Mouse (Mus musculus): ENCODE data around the gene Cebpe.

Gene Cebpe

GRCm38 (mm10) chr14:54669381-54669780 lies 42.6 kb downstream of the Cebpe start:
- no peak for DNase-seq

DNA sequence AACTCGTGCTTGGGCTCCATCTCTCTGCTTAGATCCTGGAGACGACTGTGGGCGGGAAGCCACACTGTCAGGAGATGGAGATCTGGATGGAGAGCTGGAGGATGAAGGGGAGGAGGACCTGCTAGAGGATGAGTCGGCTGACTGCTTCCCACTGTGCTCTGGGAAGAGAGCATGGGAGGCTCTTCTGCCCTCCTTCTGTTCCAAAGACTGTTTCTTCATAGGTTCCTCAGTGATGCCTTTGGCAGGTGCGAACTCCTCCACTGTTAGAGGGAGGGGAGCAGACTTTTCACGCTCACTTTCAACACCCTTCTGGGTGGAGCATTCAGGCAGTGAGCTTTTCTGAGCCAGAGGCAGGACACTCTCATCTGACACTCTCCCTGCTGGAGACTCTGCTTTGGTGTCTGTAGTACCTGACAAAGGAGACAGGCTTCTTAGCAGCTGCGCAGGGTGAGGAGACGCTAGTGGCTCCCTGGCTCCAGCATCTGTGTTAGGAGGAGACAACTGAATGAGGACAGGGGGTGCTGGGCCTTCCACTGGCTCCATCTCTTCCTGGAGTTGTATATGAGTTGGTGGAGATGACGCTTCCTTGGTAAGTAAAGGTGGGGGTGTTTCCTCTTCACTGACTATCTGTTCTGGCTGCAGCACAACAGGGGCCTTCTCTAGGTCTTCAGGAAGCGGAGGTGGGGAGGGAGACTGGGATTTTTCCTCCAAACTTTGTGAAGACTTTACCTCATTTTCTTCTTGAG lies 47.3 kb downstream of the Cebpe start:
- DNase-seq: no peak

Measured in cerebellum, adult 11 months (tissue).